Mouse (Mus musculus): ENCODE results near the gene Wnt9b.

The Wnt9b gene

DNA sequence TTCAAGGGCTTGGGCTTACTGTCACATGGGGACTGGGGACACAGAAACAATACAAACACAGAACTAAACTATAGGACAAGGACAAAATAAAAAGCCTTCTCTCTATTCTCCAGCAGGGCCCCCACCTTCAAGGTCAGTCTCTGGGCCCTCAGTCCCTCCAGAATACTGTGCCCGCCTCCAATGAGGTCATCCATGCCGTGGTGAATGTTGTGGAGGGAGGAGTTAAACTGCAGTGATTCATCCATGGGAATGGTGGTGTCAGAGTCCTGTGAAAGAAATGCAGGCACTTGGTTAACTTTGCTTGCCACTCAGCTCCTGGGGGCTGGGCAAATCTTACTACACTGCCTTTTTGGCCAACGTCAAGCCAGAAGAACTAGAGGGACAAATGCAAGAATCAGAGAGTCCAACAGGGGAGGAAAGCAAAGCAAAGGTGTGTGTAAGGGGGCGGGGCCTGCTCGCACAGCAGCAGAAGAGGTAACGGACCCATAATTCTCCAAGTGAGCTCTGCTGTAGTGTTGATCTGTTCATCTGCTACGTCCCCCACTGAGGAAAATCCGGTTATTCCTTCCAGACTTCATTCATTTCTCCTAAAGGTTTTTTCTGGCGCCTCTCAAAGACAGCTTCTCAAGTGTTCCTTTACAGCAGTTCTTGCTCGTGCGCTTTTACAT lies 65.8 kb downstream of the Wnt9b start:
- peak; percentile 16 for DNase-seq (ENCODE audit: low spot score)
